14 mouse cellular contexts compared by ENCODE assay signal in genomic region chr1:72171001-72171860, GRCm38 (mm10). TPM values are rescaled to one million over a fixed set of nuclear protein-coding genes. Genes with fewer than 3 reads are reported as not detected.
DNase-seq lines count a peak whose midpoint lies in the region; ATAC-seq and TF ChIP-seq lines count a peak whose summit lies in the region.
"Had no signal": no experiment of that assay in that cellular context is flagged by ENCODE, and none has a peak within 500 bp of the region (broad histone marks: within the 10 kb centered on the region; RNA-seq: fewer than 3 reads in every experiment).

No protein-coding gene starts in this region.

- H3K27ac ChIP-seq in liver, adult 2 months (replicated peaks; ENCODE audit: insufficient read depth, low read depth, low read length): 0 out of 2 replicates have a peak overlapping the region, but pooled peaks have one; percentile 2
- H3K27ac ChIP-seq in liver, embryonic 12.5 days: no peak overlapping the region
- H3K27ac ChIP-seq in hindbrain, embryonic 12.5 days: no peak overlapping the region
- H3K27ac ChIP-seq in neural tube, embryonic 14.5 days (ENCODE audit: low read depth, low read length): no peak overlapping the region
- no peak overlapping the region for H3K27ac ChIP-seq in intestine, embryonic 15.5 days
- H3K27ac ChIP-seq: embryonic facial prominence, embryonic 12.5 days; limb, embryonic 15.5 days; macrophage had no signal

- no peak overlapping the region for H3K9ac ChIP-seq in liver, adult 2 months (ENCODE audit: low read depth, low read length)
- H3K9ac ChIP-seq in liver, embryonic 12.5 days: no peak overlapping the region
- H3K9ac ChIP-seq in hindbrain, embryonic 12.5 days: no peak overlapping the region
- no peak overlapping the region for H3K9ac ChIP-seq in neural tube, embryonic 14.5 days (replicated peaks; ENCODE audit: low read depth, low read length)
- no peak overlapping the region for H3K9ac ChIP-seq in intestine, embryonic 15.5 days
- H3K9ac ChIP-seq: embryonic facial prominence, embryonic 12.5 days; limb, embryonic 15.5 days had no signal

- H3K27me3 ChIP-seq in liver, adult 2 months (ENCODE audit: control insufficient read depth, insufficient read depth, low read length): no peaks in the 10 kb centered on the region
- no peaks in the 10 kb centered on the region for H3K27me3 ChIP-seq in liver, embryonic 12.5 days (replicated peaks)
- H3K27me3 ChIP-seq in hindbrain, embryonic 12.5 days: no peaks in the 10 kb centered on the region
- H3K27me3 ChIP-seq in neural tube, embryonic 14.5 days (ENCODE audit: control insufficient read depth, insufficient read depth, low read length): no peaks in the 10 kb centered on the region
- no peaks in the 10 kb centered on the region for H3K27me3 ChIP-seq in intestine, embryonic 15.5 days (replicated peaks)
- H3K27me3 ChIP-seq: embryonic facial prominence, embryonic 12.5 days; limb, embryonic 15.5 days had no signal

- H3K4me3 ChIP-seq in liver, adult 2 months (ENCODE audit: insufficient read depth, low read depth, low read length): no peak overlapping the region
- H3K4me3 ChIP-seq in liver, embryonic 12.5 days: no peak overlapping the region
- H3K4me3 ChIP-seq in hindbrain, embryonic 12.5 days: no peak overlapping the region
- no peak overlapping the region for H3K4me3 ChIP-seq in neural tube, embryonic 14.5 days (ENCODE audit: low read depth, low read length)
- H3K4me3 ChIP-seq in intestine, embryonic 15.5 days (replicated peaks): no peak overlapping the region
- H3K4me3 ChIP-seq: embryonic facial prominence, embryonic 12.5 days; limb, embryonic 15.5 days had no signal

- peak; percentile 57 for DNase-seq in liver, adult 2 months (ENCODE audit: extremely low read depth, low read depth, low spot score)
- peak; percentile 54 to 59 for DNase-seq in cerebellum, postnatal 25 days
- DNase-seq in lung, adult 18-20 months: no peak
- DNase-seq: adrenal gland, adult 8-10 months; heart, adult 18-20 months; kidney, postnatal 36 days had no signal

- ATAC-seq in liver, embryonic 12.5 days: no peak
- ATAC-seq in hindbrain, embryonic 12.5 days (ENCODE audit: low FRiP score): peak; percentile 64
- ATAC-seq in neural tube, embryonic 14.5 days (ENCODE audit: low read depth): 0 out of 2 replicates have a peak, but pooled peaks have one; percentile 42
- no peak for ATAC-seq in intestine, embryonic 15.5 days

- peaks cover 12% of the 10 kb centered on the region; the same call in 1 of the 2 replicates for H3K79me2 ChIP-seq in liver, adult 2 months (ENCODE audit: control insufficient read depth, insufficient read depth, low read length)

- TF ChIP-seq CTCF in liver, adult 2 months (IDR thresholded peaks at IDR 0.05; ENCODE audit: low read depth, low read length): no peak

- H3K4me1 ChIP-seq in liver, adult 2 months (ENCODE audit: control insufficient read depth, insufficient read depth, low read length): peaks cover 30% of the 10 kb centered on the region
- H3K4me1 ChIP-seq in liver, embryonic 12.5 days: peaks cover 8% of the 10 kb centered on the region; the same call in 1 of the 2 replicates
- H3K4me1 ChIP-seq in hindbrain, embryonic 12.5 days: peaks cover 8% of the 10 kb centered on the region
- no peaks in the 10 kb centered on the region for H3K4me1 ChIP-seq in neural tube, embryonic 14.5 days (ENCODE audit: control insufficient read depth, insufficient read depth, low read length)
- H3K4me1 ChIP-seq in intestine, embryonic 15.5 days (replicated peaks): peaks cover 7% of the 10 kb centered on the region; the same call in 1 of the 2 replicates
- H3K4me1 ChIP-seq: embryonic facial prominence, embryonic 12.5 days had no signal

- TF ChIP-seq POLR2A in liver, adult 2 months (IDR thresholded peaks at IDR 0.05; ENCODE audit: extremely low read depth, insufficient read depth, low read length): no peak

- no peaks in the 10 kb centered on the region for H3K36me3 ChIP-seq in liver, adult 2 months (ENCODE audit: control insufficient read depth, insufficient read depth, low read length)
- no peaks in the 10 kb centered on the region for H3K36me3 ChIP-seq in liver, embryonic 12.5 days
- H3K36me3 ChIP-seq in hindbrain, embryonic 12.5 days: no peaks in the 10 kb centered on the region
- H3K36me3 ChIP-seq in neural tube, embryonic 14.5 days (ENCODE audit: control insufficient read depth, insufficient read depth, low read length): no peaks in the 10 kb centered on the region
- H3K36me3 ChIP-seq in intestine, embryonic 15.5 days: no peaks in the 10 kb centered on the region
- H3K36me3 ChIP-seq: embryonic facial prominence, embryonic 12.5 days; G1E; limb, embryonic 15.5 days had no signal

- H3K9me3 ChIP-seq in liver, embryonic 12.5 days (replicated peaks): no peaks in the 10 kb centered on the region
- 0 out of 2 replicates have a peak, but pooled peaks cover 3% of the 10 kb centered on the region for H3K9me3 ChIP-seq in hindbrain, embryonic 12.5 days (replicated peaks)
- H3K9me3 ChIP-seq in neural tube, embryonic 14.5 days (ENCODE audit: control insufficient read depth, low read length): no peaks in the 10 kb centered on the region
- H3K9me3 ChIP-seq in intestine, embryonic 15.5 days: no peaks in the 10 kb centered on the region
- H3K9me3 ChIP-seq: embryonic facial prominence, embryonic 12.5 days; G1E; limb, embryonic 15.5 days had no signal

- no peak overlapping the region for H3K4me2 ChIP-seq in liver, embryonic 12.5 days
- H3K4me2 ChIP-seq in hindbrain, embryonic 12.5 days (replicated peaks): no peak overlapping the region
- no peak overlapping the region for H3K4me2 ChIP-seq in neural tube, embryonic 14.5 days (ENCODE audit: low read depth, low read length)
- no peak overlapping the region for H3K4me2 ChIP-seq in intestine, embryonic 15.5 days (replicated peaks)
- H3K4me2 ChIP-seq: embryonic facial prominence, embryonic 12.5 days; limb, embryonic 15.5 days had no signal

- 55% methylated on average over 13 of the region's 13 CpGs for WGBS in liver, adult 2 months
- WGBS in liver, embryonic 12.5 days (ENCODE audit: insufficient replicate concordance): 67% methylated on average over 13 of the region's 13 CpGs
- WGBS in hindbrain, embryonic 12.5 days: 70% methylated on average over 13 of the region's 13 CpGs
- WGBS in neural tube, embryonic 14.5 days: 65% methylated on average over 13 of the region's 13 CpGs
- WGBS in intestine, embryonic 15.5 days: 78% methylated on average over 13 of the region's 13 CpGs

RNA-seq across cellular contexts. Expression of gene Mreg, which starts 40.9 kb away (rescaled TPM):
- 19.5 and 27.9 TPM in 2 replicates for total RNA-seq in liver, adult 2 months (2014; rRNA removed)
- polyA plus RNA-seq in liver, adult 2 months (2012; rRNA removed): 43.1 and 56.6 TPM in 2 replicates
- polyA plus RNA-seq in liver, embryonic 12.5 days (2016; fragmentation: Nextera tagmentation; extraction: Ambion mirVana): 5.2 and 5.8 TPM in 2 replicates
- 11.9 and 12.9 TPM in 2 replicates for polyA plus RNA-seq in hindbrain, embryonic 12.5 days (2016; fragmentation: Nextera tagmentation; extraction: Ambion mirVana)
- 3.0 and 3.1 TPM in 2 replicates for polyA plus RNA-seq in neural tube, embryonic 14.5 days (2014; fragmentation: Nextera tagmentation; extraction: Ambion mirVana)
- polyA plus RNA-seq in intestine, embryonic 15.5 days (2015; fragmentation: Nextera tagmentation; extraction: Ambion mirVana): 8.5 and 9.4 TPM in 2 replicates
- polyA plus RNA-seq: G1E had no signal

Comparison
In these comparisons a context has a peak if more than half of its experiments do, and no peak if none do; other contexts are left out.
1. DNase-seq: peak in liver, adult 2 months (single experiment) and cerebellum, postnatal 25 days (2 of 2); none in lung, adult 18-20 months (0 of 2).
2. ATAC-seq: peak in hindbrain, embryonic 12.5 days (single experiment) and neural tube, embryonic 14.5 days (single experiment); none in liver, embryonic 12.5 days (single experiment) and intestine, embryonic 15.5 days (single experiment).